Mouse (Mus musculus) liver, adult 2 months (tissue): ENCODE results near the gene Map3k19.

ENCODE experiments used
- CTCF ChIP-seq: fragments of 200-500 bp; IDR thresholded peaks from 2 replicates; pipeline ENCODE4 v1.5.1; 2011; ENCODE audit warnings: low read depth, low read length, control low read depth
- POLR2A ChIP-seq: fragments of 200-500 bp; IDR thresholded peaks from 2 replicates; pipeline ENCODE4 v1.6.1; 2011; ENCODE audit warnings: low read length, control low read depth; ENCODE audit not compliant: insufficient read depth; ENCODE audit errors: extremely low read depth

DNA sequence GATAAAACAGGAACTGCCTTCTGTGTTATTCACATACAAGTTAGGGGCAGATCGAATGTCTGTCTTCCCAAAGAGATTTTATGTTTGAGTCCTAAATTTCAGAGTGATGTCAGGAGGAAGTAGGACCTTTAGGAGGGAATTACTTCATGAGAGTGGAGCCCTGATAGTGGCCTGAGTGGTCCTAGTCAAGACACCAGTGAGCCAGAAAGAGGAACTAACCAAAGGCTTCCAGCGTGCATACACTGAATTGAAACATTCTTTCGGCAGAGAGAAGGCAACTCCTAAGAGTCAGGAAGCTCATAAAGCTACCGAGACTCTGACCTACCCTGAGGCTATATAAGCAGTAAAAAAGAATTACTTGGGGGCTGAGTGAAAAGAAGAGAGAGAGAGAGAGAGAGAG, 18.2 kb downstream of the Map3k19 start:
- TF ChIP-seq CTCF (no peak), POLR2A (no peak)
